ENCODE assay signal across 16 mouse cellular contexts in the genomic region with DNA sequence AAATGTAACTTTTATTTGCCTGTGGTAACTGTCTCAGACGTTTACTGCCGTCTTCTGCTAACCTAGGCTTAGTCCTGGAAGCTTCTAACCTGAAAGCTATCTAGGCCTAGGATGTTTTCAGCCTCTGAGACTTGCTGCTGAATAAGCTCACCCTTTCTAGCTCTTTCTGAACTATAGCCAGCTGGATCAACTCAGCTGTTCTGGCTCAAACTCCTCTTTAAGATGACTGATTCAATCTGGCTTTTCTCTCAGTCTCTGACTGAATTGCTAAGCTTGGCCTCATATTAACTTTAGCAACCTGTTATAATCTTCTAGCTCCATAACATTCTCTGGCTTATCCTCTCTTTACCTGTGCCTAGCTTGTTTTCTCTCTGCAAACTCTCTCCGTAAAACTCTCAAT. TPM values are rescaled to one million over a fixed set of nuclear protein-coding genes. Genes with fewer than 3 reads are reported as not detected.
DNase-seq lines count a peak whose midpoint lies in the region.
"Had no signal": no experiment of that assay in that cellular context is flagged by ENCODE, and none has a peak within 500 bp of the region (broad histone marks: within the 10 kb centered on the region; RNA-seq: fewer than 3 reads in every experiment).

No protein-coding gene starts in this region.

- DNase-seq in heart, adult 8-10 months (ENCODE audit: low spot score): peak; percentile 1
- no peak for DNase-seq in heart, postnatal 25 days (ENCODE audit: low spot score)
- peak; percentile 52 for DNase-seq in kidney, postnatal 10 days
- no peak for DNase-seq in kidney, adult 9 months
- DNase-seq in lung, postnatal 36 days: peak; percentile 4
- DNase-seq in lung, postnatal 25 days (ENCODE audit: low spot score): no peak
- DNase-seq in gastrocnemius, adult 18-20 months (ENCODE audit: low spot score): no peak
- DNase-seq: adrenal gland, postnatal 14 days; cerebellum, adult 18-20 months; cerebellum, postnatal 10 days; gastrocnemius, postnatal 10 days; heart, postnatal 4 days; midbrain, embryonic 14.5 days; thymus, postnatal 14 days had no signal

- intact Hi-C loops in heart, postnatal 25 days (cut with DNase I): no loop called here

RNA-seq across cellular contexts. Expression of a gene that starts 35.8 kb away (rescaled TPM):
- total RNA-seq in heart, adult 8-10 months (2022): under 1 TPM in 2 of 4 experiments, not detected in 2; 0.09 to 0.11 TPM
- under 1 TPM in 1 of 2 experiments, not detected in 1; 0.16 TPM for total RNA-seq in heart, postnatal 25 days (2021)
- not detected for total RNA-seq in gastrocnemius, adult 18-20 months (2021)
- total RNA-seq: adrenal gland, postnatal 14 days; common myeloid progenitor, adult 5-6 weeks; monocyte, adult 5-6 weeks had no signal

Comparison
In these comparisons a context has a peak if more than half of its experiments do, and no peak if none do; other contexts are left out.
1. DNase-seq: peak in heart, adult 8-10 months (single experiment), kidney, postnatal 10 days (single experiment) and lung, postnatal 36 days (single experiment); none in heart, postnatal 25 days (single experiment), kidney, adult 9 months (single experiment), lung, postnatal 25 days (single experiment) and gastrocnemius, adult 18-20 months (single experiment).